Mouse (Mus musculus) gastrocnemius, postnatal 4 days (tissue): ENCODE measurements around the gene Pfkfb4. TPM values are rescaled to one million over a fixed set of nuclear protein-coding genes. Genes with fewer than 3 reads are reported as not detected.

Experiments
- DNase-seq, 2 experiments: peaks; one replicate each; pipeline ENCODE4 v3.0.0; 2021 to 2022; ENCODE audit warnings: low spot score in 2 of 2, mixed read lengths in 2 of 2
- long read RNA-seq, 2 experiments: library from polyadenylated mRNA; stranded (forward); transcript quantifications; one replicate each; pipeline ENCODE4 v2.0.0; 2021
- total RNA-seq, 2 experiments: library from RNA; stranded (reverse); gene quantifications; 2 replicates each; pipeline ENCODE4 v1.2.3; 2021

Pfkfb4 gene
- total RNA-seq = 10 to 100 TPM; 17.2 to 21.4 TPM
- long read RNA-seq, experiment 1, partial matches to known transcripts = 5 of 22 reads
- long read RNA-seq, experiment 1, other reads (novel, unspliced or antisense) = 16 of 22 reads
- long read RNA-seq, experiment 2, partial matches to known transcripts = 9 of 25 reads
- long read RNA-seq, experiment 2, other reads (novel, unspliced or antisense) = 14 of 25 reads

GRCm38 (mm10) chr9:108991428-108992084 is at the start of gene Pfkfb4:
Gene Pfkfb4, plus strand, starts transcription at chr9:108991778.
- peak; percentile 77 to 94 for DNase-seq

- DNase-seq = no peak
These were observed 46.5 kb upstream of the Pfkfb4 start for GRCm38 (mm10) chr9:108945111-108945510.

GRCm38 (mm10) chr9:108945608-108946007 is 46.0 kb upstream of the Pfkfb4 start:
- DNase-seq = no peak

- peak in 1 of 2 experiments; percentile 34 for DNase-seq
These were observed 42.2 kb upstream of the Pfkfb4 start for GRCm38 (mm10) chr9:108949231-108949966.

- DNase-seq = no peak
These were observed 41.4 kb upstream of the Pfkfb4 start for GRCm38 (mm10) chr9:108949967-108950728.

GRCm38 (mm10) chr9:108953081-108953636 is 38.4 kb upstream of the Pfkfb4 start, which contains the start of gene Col7a1:
Gene Col7a1, plus strand, starts transcription at chr9:108953586.
- DNase-seq = no peak

- DNase-seq = no peak
These were observed 36.3 kb upstream of the Pfkfb4 start for GRCm38 (mm10) chr9:108955241-108955640.

GRCm38 (mm10) chr9:108955846-108956245 is 35.7 kb upstream of the Pfkfb4 start:
- no peak for DNase-seq

GRCm38 (mm10) chr9:108963577-108963976 is 28.0 kb upstream of the Pfkfb4 start:
- DNase-seq = no peak

GRCm38 (mm10) chr9:108964338-108964737 is 27.2 kb upstream of the Pfkfb4 start:
- no peak for DNase-seq

GRCm38 (mm10) chr9:108970623-108971022 is 21.0 kb upstream of the Pfkfb4 start:
- DNase-seq = no peak

GRCm38 (mm10) chr9:108976483-108976882 is 15.1 kb upstream of the Pfkfb4 start:
- DNase-seq = no peak

GRCm38 (mm10) chr9:108977966-108978365 is 13.6 kb upstream of the Pfkfb4 start:
- DNase-seq = no peak

- DNase-seq = no peak
These were observed 9.1 kb upstream of the Pfkfb4 start for GRCm38 (mm10) chr9:108982498-108982897.

GRCm38 (mm10) chr9:108983209-108983608 is 8.4 kb upstream of the Pfkfb4 start:
- DNase-seq = no peak

- no peak for DNase-seq
These were observed 5.9 kb upstream of the Pfkfb4 start, which contains the start of gene Ucn2 for GRCm38 (mm10) chr9:108985710-108986109. Gene Ucn2, plus strand, starts transcription at chr9:108986010.

GRCm38 (mm10) chr9:108987704-108988350 is 3.8 kb upstream of the Pfkfb4 start:
- peak; percentile 72 to 79 for DNase-seq

GRCm38 (mm10) chr9:108989802-108990461 is 1.6 kb upstream of the Pfkfb4 start:
- DNase-seq = no peak

GRCm38 (mm10) chr9:108990462-108990820 is 1.1 kb upstream of the Pfkfb4 start:
- no peak for DNase-seq

- DNase-seq = no peak
These were observed 499 bp downstream of the Pfkfb4 start for GRCm38 (mm10) chr9:108992085-108992469.
